Mouse (Mus musculus): ENCODE measurements around the gene Gpr27. TPM values are rescaled to one million over a fixed set of nuclear protein-coding genes. Genes with fewer than 3 reads are reported as not detected.
A peak's percentile ranks its signal among the peaks of the same experiment; 100 is the strongest.

The Gpr27 gene
- polyA plus RNA-seq, 1 experiment from 2014 or later = 2.1 TPM

DNA sequence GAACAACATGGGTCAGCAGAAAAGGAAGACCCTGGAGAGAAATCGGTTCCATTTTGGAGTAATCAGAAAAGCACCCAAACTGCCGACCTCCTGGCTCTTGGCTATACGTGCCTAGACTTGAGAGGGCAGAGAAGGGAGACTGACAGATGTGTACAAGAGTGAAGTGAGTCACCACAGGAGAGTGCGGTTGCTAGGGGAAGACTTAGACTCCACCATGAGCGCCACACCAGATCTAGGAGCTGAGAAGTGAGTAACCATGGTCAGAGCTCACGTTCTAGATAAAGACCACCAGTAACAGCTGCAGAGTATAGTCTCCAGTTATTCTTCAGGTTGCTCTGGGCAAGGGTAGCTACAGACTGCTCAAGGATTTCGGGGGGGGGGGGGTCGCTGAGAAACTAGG lies 29.2 kb upstream of the Gpr27 start:
- Histone ChIP-seq H3K9me3 (no peaks in the 10 kb centered on the region), H3K27ac (replicated peaks) (no peak overlapping the region), H3K4me3 (no peak overlapping the region), H3K27me3 (replicated peaks; ENCODE audit: low read depth, poor library complexity, severe bottlenecking) (peaks cover 25% of the 10 kb centered on the region), H3K36me3 (replicated peaks) (no peaks in the 10 kb centered on the region), H3K4me1 (peaks cover 51% of the 10 kb centered on the region)
- WGBS = 75% methylated on average over 8 of the region's 8 CpGs
- DNase-seq (ENCODE audit: low spot score) = no peak

DNA sequence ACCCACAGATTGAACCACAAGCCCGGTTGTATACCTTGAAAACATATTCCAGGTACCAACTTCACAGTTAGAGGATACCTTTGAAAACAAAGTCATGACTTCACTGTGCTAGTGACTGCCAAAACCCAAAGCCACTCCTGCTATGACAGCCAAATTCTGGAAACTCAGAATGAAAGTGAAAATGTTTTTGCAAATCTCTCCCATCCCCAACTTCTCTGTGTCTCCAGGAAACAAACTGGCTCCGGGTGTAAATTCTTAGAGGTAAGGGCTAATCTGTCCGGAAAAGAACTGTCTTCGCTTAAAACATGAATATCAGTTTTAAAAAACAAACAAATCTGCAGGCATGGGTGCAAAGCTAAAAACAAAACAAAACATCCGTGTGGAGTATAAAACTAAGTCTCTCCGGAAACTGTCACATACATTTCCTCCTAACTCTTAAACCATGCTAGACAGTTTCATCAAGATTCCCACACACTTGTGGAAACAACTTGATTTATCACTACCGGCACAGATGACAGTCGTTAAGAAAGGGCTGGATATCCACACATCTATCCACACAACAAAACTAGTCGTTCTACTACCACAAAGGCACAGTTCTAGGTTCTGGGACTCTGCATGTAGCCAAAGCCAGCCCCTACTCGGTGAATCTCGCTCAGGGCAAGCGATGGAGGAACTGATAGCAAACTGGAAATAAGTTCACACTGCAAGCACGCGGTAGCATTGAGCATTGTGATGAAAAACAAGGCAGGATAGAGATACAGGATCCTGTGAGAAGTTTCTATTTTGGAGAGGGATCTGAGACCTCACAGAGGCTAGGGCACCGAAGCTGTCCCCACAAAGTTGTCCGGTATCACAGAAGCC lies 26.8 kb upstream of the Gpr27 start:
- DNase-seq (ENCODE audit: low spot score) = no peak
- Histone ChIP-seq H3K27me3 (replicated peaks; ENCODE audit: low read depth, poor library complexity, severe bottlenecking) (peaks cover 37% of the 10 kb centered on the region), H3K27ac (replicated peaks) (peak overlapping the region; percentile 94)

DNA sequence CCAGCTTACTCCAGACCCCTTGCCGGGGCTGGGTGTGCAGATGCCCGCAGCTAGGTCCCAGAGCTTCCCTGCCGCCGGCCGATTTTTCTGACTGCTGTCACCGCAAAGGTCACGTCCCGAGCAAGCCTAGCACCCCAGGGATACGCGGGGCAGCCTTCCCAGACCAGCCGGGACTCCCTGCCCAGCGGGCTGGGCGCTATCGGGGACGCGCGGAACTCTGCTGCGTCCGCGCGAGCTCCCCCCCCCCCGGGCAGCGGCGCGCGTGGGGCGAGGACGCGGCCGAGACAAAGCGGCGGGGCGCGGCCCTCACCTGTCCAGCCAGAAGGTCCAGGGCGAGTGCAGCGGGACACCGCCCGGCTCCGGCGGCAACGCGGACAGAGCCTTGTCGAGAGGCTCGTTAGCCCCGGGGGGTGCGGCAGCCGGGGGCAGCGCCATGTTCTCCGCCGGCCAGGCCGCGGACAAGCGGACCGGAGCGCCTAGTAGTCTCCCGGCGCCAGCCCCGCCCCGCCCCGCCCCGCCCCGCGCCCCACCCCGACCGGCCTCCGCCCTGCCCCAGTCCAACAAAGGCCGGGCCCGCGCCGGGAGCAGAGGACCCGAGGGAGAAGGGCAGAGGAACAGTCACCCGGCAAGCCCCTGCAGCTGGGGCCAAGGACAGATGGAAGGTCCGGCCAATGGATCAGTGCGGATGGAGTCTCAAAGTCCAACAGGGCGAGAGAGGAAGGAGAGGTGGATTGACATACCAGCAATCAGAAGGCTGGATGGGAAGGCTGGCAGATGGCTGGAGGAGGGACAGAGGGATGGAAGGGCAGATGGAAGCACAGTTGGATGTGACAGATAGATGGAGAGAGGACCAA lies 25.9 kb upstream of the Gpr27 start, which contains the start of the genes Eif4e3 and Gm20696:
Gene Eif4e3, minus strand, starts transcription at position 454 of the 854 bp plus-strand sequence.
Gene Gm20696, minus strand, starts transcription at position 480 of the 854 bp plus-strand sequence.
- under 1% methylated on average over 75 of the region's 75 CpGs for WGBS
- peaks cover 57% of the 10 kb centered on the region for H3K4me1 ChIP-seq

More for the DNA sequence above, 26.8 kb upstream of the Gpr27 start:
- H3K4me1 ChIP-seq = peaks cover 63% of the 10 kb centered on the region
- H3K4me3 ChIP-seq = peak overlapping the region; percentile 91
- H3K9me3 ChIP-seq = no peaks in the 10 kb centered on the region
- no peaks in the 10 kb centered on the region for H3K36me3 ChIP-seq (replicated peaks)
- WGBS = 34% methylated on average over 16 of the region's 16 CpGs

GRCm38 (mm10) chr6:99667290-99667689 lies 25.2 kb upstream of the Gpr27 start:
- H3K4me3 ChIP-seq = peak overlapping the region; percentile 91
- peaks cover 57% of the 10 kb centered on the region for H3K4me1 ChIP-seq
- no peaks in the 10 kb centered on the region for H3K36me3 ChIP-seq (replicated peaks)
- 23% methylated on average over 8 of the region's 8 CpGs for WGBS
- H3K9me3 ChIP-seq = no peaks in the 10 kb centered on the region
- peak overlapping the region; percentile 94 for H3K27ac ChIP-seq (replicated peaks)
- H3K27me3 ChIP-seq (replicated peaks; ENCODE audit: low read depth, poor library complexity, severe bottlenecking) = peaks cover 37% of the 10 kb centered on the region
- peak; percentile 58 for DNase-seq (ENCODE audit: low spot score)

More for the DNA sequence above, 25.9 kb upstream of the Gpr27 start, which contains the start of the genes Eif4e3 and Gm20696:
- peak within 1 kb of the TSS; percentile 91 for H3K4me3 ChIP-seq
- no peaks in the 10 kb centered on the region for H3K36me3 ChIP-seq (replicated peaks)
- peak within 1 kb of the TSS; percentile 94 for H3K27ac ChIP-seq (replicated peaks)
- H3K27me3 ChIP-seq (replicated peaks; ENCODE audit: low read depth, poor library complexity, severe bottlenecking) = peaks cover 37% of the 10 kb centered on the region
- H3K9me3 ChIP-seq = no peaks in the 10 kb centered on the region
- peak; percentile 81 for DNase-seq (ENCODE audit: low spot score)

DNA sequence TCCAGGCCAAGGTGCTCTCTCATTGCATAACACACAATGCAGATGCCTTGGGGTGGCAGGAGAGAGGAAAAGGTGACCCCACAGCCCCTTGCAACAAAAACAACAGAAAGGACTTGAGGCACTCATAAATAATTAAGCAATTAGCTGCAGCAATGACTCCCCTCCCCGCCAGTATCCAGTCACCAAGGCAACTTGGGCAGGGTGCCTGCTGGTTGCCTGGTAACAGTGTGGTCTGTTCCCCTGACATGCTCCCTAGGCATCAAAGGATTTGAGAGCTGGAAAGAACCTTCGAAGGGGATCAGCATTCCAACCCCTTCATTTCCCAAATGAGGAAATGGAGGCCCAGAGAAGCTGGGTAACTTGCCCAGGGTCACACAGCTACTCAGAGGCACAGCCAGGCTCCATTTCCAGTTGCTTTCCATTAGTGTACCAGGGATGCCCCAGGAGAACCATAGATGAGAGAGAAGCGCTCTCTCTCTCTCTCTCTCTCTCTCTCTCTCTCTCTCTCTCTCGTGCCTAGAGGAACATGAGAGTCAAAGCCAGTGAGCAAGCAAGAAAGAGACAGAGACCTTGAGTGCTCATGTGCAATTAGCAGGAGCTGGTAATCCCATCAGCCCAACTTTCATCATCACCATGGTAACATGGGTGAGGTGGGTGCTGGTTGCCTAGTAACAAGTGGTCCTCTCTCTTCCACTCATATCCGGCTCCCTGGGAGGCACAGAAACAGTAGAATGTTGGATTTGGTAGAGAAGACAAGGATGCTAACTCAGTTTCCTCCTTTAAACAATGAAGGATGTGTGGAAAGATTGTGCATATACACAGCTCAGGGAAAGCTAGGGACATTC lies 22.8 kb upstream of the Gpr27 start:
- Histone ChIP-seq H3K4me1 (peaks cover 45% of the 10 kb centered on the region), H3K36me3 (replicated peaks) (no peaks in the 10 kb centered on the region), H3K27me3 (replicated peaks; ENCODE audit: low read depth, poor library complexity, severe bottlenecking) (peaks cover 29% of the 10 kb centered on the region), H3K4me3 (no peak overlapping the region), H3K9me3 (no peaks in the 10 kb centered on the region), H3K27ac (replicated peaks) (no peak overlapping the region)
- DNase-seq (ENCODE audit: low spot score) = no peak
- WGBS = 29% methylated on average over 5 of the region's 5 CpGs

DNA sequence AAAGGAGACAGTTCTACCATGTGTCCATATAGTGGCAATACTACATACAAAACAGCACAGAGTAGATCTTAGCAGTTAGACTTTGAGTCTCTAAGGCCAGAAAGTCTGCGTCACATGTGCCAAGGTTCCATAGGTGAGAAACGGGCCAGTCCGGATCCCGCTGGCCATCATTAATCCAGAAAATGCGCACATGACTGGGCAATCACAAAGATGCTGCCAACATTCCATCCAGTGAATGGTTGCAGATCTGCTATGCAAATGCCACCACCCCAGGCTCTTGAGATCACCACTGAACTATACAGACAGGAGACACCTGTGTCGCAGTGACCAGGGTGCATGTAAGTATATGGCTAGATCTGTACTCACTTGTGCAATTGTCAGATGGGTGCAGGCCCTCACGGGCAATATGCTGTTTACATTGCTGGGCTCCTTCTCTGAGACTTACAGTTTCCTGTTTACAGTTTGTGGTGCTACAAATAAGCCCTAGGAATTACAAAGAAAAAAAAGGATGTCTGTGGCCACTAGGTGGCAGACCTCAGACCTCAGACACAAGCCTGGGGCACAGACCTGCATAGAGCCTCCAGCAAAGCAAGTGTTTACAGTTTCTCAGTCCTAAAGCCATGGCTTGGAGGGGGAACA lies 21.9 kb upstream of the Gpr27 start:
- Histone ChIP-seq H3K4me3 (no peak overlapping the region), H3K27me3 (replicated peaks; ENCODE audit: low read depth, poor library complexity, severe bottlenecking) (peaks cover 22% of the 10 kb centered on the region; the same call in 1 of the 2 replicates), H3K36me3 (replicated peaks) (no peaks in the 10 kb centered on the region), H3K27ac (replicated peaks) (no peak overlapping the region), H3K9me3 (no peaks in the 10 kb centered on the region), H3K4me1 (peaks cover 40% of the 10 kb centered on the region)
- peak; percentile 64 for DNase-seq (ENCODE audit: low spot score)
- 78% methylated on average over 7 of the region's 7 CpGs for WGBS

- 70% methylated on average over 3 of the region's 3 CpGs for WGBS
- Histone ChIP-seq H3K4me1 (peaks cover 28% of the 10 kb centered on the region), H3K36me3 (replicated peaks) (no peaks in the 10 kb centered on the region), H3K27me3 (replicated peaks; ENCODE audit: low read depth, poor library complexity, severe bottlenecking) (peaks cover 22% of the 10 kb centered on the region; the same call in 1 of the 2 replicates), H3K27ac (replicated peaks) (no peak overlapping the region), H3K9me3 (no peaks in the 10 kb centered on the region), H3K4me3 (no peak overlapping the region)
- DNase-seq (ENCODE audit: low spot score) = no peak
These were observed 20.7 kb upstream of the Gpr27 start for GRCm38 (mm10) chr6:99671768-99672167.

DNA sequence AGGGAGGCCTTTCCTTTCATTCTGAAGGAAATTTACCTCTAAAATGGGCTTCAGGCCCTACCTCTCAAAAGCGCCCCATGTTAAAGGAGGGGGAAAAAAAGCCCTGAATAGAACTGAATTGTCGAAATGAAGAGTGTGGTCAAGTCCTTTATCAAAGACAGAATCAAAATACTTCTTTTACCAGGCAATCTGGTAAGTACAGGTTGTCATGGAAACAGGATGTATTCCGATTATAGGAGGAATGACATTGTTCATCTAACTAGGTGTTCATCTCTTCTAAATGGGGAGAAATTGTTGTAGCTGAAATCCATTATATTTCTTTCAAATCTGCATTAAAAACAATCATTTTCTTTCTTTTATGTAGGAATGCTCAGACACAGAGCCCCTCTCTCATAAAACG lies 18.0 kb upstream of the Gpr27 start:
- no peak for DNase-seq (ENCODE audit: low spot score)
- no peak overlapping the region for H3K27ac ChIP-seq (replicated peaks)
- WGBS = 86% methylated on average over 4 of the region's 4 CpGs
- H3K27me3 ChIP-seq (replicated peaks; ENCODE audit: low read depth, poor library complexity, severe bottlenecking) = no peaks in the 10 kb centered on the region
- no peak overlapping the region for H3K4me3 ChIP-seq
- H3K4me1 ChIP-seq = peaks cover 13% of the 10 kb centered on the region
- no peaks in the 10 kb centered on the region for H3K9me3 ChIP-seq
- H3K36me3 ChIP-seq (replicated peaks) = no peaks in the 10 kb centered on the region

DNA sequence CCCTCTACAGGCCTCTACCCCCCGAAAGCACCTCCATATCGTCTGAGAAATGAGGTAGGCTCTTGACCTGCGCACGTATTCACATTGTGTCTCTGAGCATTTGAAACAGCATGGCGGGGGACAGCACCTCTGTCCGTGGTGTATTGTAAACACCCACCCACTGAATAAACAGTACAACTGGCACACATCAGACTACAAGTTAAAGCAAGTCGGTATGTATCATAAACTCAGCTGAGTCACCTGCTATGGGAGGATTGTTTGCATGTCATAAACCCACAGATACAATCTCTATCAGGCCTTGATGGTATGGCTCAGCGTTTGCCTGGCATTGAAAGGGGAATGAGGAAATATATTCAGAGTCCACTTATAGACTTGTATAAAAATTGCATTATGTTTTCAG lies 15.2 kb upstream of the Gpr27 start:
- Histone ChIP-seq H3K4me1 (no peaks in the 10 kb centered on the region), H3K9me3 (no peaks in the 10 kb centered on the region), H3K36me3 (replicated peaks) (no peaks in the 10 kb centered on the region), H3K4me3 (no peak overlapping the region), H3K27me3 (replicated peaks; ENCODE audit: low read depth, poor library complexity, severe bottlenecking) (no peaks in the 10 kb centered on the region), H3K27ac (replicated peaks) (no peak overlapping the region)
- 90% methylated on average over 8 of the region's 8 CpGs for WGBS
- no peak for DNase-seq (ENCODE audit: low spot score)

- 86% methylated on average over 11 of the region's 11 CpGs for WGBS
These were observed 14.4 kb upstream of the Gpr27 start for GRCm38 (mm10) chr6:99678108-99678507.

DNA sequence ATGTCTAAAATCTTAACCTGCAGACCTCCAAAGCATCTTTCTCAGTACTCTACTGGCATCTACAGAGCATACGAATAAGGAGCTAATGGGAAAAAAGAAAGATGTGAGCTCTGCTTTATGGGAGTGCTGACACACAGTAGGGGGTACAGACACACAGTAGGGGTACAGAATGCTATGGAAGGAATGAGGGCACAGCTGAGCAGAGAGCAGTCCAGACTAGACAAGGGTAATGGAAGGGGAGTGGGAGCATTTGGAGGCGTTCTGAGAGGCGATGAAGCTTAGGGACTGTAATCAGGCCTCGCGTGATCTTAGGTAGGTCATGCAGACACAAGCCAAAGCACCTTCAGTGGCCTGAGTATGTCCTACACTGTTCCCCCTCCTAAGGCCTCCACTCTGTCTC lies 8.5 kb upstream of the Gpr27 start:
- no peak overlapping the region for H3K27ac ChIP-seq (replicated peaks)
- H3K4me3 ChIP-seq = no peak overlapping the region
- no peaks in the 10 kb centered on the region for H3K4me1 ChIP-seq
- no peaks in the 10 kb centered on the region for H3K36me3 ChIP-seq (replicated peaks)
- H3K9me3 ChIP-seq = no peaks in the 10 kb centered on the region
- H3K27me3 ChIP-seq (replicated peaks; ENCODE audit: low read depth, poor library complexity, severe bottlenecking) = peaks cover 12% of the 10 kb centered on the region; the same call in 1 of the 2 replicates
- WGBS = 89% methylated on average over 5 of the region's 5 CpGs
- DNase-seq (ENCODE audit: low spot score) = no peak

More at GRCm38 (mm10) chr6:99678108-99678507, 14.4 kb upstream of the Gpr27 start:
- no peak for DNase-seq (ENCODE audit: low spot score)
- no peaks in the 10 kb centered on the region for H3K9me3 ChIP-seq
- H3K27me3 ChIP-seq (replicated peaks; ENCODE audit: low read depth, poor library complexity, severe bottlenecking) = no peaks in the 10 kb centered on the region
- H3K27ac ChIP-seq (replicated peaks) = no peak overlapping the region
- no peaks in the 10 kb centered on the region for H3K36me3 ChIP-seq (replicated peaks)
- H3K4me3 ChIP-seq = no peak overlapping the region
- no peaks in the 10 kb centered on the region for H3K4me1 ChIP-seq
